Mouse (Mus musculus) adrenal gland, postnatal 4 days (tissue): ENCODE results near the gene Tkt. TPM values are rescaled to one million over a fixed set of nuclear protein-coding genes. Genes with fewer than 3 reads are reported as not detected.
"Not testable (repeated sequence)": the region's sequence is repeated elsewhere in the genome, so short reads cannot be mapped to it uniquely, and the experiment has no call there.

ENCODE experiments used
- DNase-seq, 2 experiments: peaks; one replicate each; pipeline ENCODE4 v3.0.0; 2021 to 2022; ENCODE audit warnings: low spot score in 2 of 2, mixed read lengths in 2 of 2
- total RNA-seq, 2 experiments: library from RNA; stranded (reverse); gene quantifications; 2 replicates each; pipeline ENCODE4 v1.2.3; 2021

Gene Tkt
- total RNA-seq, 2 experiments from 2014 or later: 399 to 408 TPM

DNA sequence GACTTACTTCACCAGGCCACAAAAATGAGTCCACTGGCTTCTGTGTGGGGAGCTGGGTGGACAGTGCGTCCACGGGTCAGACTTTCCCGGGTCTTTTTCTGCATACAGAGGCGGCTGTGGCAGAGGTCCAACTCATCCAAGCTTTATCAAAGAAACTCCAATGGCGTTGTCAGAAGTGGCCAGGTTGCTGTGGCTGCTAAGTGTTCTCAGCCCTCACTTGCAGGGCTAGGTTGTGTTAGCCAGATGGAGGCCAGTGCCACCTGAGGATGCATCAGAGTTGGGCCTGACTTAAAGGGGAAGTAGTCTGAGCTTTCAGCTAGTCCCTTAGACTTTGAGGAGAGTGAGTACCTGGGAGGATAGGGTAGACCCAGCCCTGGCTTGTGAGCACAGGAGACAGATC lies 3.4 kb downstream of the Tkt start:
- DNase-seq: no peak

DNA sequence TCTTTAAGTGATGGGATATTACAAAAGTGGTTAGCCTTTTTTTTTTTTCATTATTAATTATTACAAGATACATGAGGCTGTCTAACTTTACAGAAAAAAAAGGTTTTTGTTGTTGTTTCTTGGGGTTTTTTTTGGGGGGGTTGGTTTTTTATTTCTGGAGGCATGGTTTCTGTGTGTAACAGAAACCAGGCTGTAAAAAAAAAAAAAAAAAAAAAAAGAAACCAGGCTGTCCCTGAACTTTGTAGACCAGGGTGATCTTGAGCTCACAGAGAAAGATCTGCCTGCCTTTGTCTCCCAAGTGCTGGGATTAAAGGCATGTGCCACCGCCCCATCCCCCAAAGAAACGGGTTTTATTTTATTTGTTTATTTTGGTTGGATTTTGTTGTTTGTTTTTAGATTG lies 3.8 kb downstream of the Tkt start:
- DNase-seq: no peak

- DNase-seq: no peak
These were observed 5.0 kb downstream of the Tkt start for GRCm38 (mm10) chr14:30553185-30553584.

GRCm38 (mm10) chr14:30556651-30557050 lies 8.5 kb downstream of the Tkt start:
- no peak for DNase-seq

- DNase-seq: no peak
These were observed 9.6 kb downstream of the Tkt start for GRCm38 (mm10) chr14:30557730-30558129.

- DNase-seq: no peak
These were observed 11.2 kb downstream of the Tkt start for GRCm38 (mm10) chr14:30559321-30559850.

DNA sequence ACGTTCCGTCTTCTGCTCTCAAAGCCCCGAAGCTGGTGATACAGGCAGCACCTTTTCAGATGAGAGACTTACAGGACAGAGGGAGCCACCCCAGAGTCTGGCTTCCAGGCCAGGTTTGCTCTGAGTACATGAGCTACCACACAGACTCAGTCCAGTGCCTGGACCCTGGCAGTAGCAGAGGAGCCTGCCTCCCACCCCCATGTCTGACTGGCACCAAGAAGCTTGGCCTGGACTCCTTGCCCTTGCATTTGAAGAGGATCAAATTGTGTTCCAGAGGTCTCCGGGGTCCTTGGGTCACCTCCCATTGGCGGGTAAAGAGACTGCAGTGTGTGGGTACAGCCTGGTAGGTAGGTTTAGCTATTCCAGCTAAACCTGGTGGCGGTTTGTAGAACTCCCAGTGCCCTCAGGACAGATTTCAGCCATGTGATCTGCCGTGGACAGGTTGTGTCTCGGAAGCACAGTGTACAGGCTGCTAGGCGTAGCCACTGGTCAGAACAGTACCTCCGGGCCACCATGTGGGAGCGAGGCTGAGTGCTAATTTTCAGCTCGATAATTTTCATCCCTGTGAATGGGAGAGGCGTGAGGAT lies 12.7 kb downstream of the Tkt start:
- no peak for DNase-seq

GRCm38 (mm10) chr14:30561470-30562187 lies 13.5 kb downstream of the Tkt start:
- no peak for DNase-seq

- no peak for DNase-seq
These were observed 14.2 kb downstream of the Tkt start for GRCm38 (mm10) chr14:30562343-30562742.

DNA sequence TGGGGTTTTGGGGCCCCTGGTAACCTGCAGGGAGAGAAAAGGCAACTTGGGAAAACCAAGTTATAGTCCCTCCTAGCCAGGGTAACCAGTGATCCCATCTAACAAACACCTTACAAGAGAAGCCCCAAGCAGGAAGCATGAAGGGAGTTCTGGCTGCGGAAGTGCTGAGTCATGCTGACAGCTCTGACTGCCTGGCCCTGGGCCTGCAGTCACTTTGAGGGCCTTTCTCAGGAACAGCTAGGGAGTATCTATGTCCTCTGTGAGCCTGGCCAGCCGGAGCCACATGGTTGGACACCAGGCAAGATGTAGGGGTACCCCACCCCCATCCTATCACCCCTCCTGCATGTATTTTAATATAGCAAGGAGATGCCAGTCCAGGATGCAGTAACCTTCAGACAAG lies 16.3 kb downstream of the Tkt start:
- DNase-seq: no peak

DNA sequence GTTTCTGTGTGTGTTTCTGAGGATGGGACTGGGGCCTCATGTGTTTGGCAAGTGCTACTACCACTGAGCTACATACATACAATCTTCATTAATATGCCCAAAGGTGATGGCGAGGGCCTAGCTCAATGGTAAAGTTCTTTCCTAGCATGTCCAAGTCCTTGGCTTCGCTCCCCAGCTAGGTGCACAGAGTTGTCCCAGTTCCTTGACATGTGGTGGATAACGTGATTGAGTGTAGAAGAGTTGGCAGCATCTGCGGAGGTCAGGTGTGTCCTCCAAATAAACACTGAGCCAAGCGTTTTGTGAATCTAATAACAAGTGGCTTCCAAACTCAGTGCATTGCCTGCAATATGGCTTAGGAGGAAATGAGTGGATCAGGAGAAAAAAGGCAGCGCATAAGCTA lies 18.2 kb downstream of the Tkt start:
- no peak for DNase-seq

- no peak for DNase-seq
These were observed 19.9 kb downstream of the Tkt start for GRCm38 (mm10) chr14:30568016-30568415.

DNA sequence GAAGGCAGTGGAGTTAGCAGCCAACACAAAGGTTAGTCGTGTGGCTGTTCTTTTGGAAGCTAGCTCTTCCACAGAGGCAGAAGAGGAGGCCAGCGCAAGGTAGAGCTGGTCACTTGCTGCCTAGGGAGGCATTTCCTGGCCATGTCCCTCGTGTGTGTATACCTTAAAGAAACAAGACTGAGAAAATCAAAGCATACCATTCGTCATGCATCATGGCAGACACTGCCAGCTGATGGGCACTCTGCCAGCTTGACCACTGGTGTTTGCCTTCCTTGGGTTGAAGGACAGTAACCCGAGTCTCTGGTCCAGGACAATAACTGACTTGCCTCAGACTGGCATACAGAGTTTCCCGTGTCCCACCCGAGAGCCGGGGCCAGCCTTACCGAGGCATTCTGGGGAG lies 22.1 kb downstream of the Tkt start:
- DNase-seq: no peak

DNA sequence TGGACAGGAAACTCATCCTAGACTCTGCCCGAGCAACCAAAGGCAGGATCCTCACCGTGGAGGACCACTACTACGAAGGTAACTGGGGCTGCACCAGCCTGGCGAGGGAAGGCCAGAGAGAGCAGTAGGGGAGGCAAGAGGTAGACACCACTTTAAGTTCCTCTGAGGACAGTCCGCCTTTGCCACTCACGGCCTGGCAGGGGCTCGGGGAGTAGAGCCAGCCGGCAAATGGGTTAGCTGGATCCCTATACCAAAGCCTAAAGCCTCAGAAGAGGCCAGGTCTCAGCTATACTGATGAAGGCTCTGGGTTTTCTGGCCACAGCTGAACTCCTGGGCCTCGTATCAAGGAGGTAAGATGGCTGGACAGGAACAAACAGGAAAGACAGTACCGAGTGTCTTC lies 24.1 kb downstream of the Tkt start:
- DNase-seq: no peak

DNA sequence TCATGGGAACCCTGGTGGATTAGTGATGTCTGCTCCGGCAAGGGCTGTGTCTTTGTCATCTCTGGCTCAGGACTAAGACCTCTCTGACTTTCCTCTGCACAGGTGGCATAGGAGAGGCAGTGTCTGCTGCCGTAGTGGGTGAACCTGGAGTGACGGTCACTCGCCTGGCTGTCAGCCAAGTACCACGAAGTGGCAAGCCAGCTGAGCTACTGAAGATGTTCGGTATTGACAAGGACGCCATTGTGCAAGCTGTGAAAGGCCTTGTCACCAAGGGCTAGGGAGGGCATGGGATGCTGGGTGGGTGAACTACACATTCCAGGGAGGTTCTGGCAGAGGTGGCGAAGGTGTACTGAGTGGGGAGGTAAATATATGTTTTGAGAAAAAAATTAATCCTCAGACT lies 25.1 kb downstream of the Tkt start:
- no peak for DNase-seq

DNA sequence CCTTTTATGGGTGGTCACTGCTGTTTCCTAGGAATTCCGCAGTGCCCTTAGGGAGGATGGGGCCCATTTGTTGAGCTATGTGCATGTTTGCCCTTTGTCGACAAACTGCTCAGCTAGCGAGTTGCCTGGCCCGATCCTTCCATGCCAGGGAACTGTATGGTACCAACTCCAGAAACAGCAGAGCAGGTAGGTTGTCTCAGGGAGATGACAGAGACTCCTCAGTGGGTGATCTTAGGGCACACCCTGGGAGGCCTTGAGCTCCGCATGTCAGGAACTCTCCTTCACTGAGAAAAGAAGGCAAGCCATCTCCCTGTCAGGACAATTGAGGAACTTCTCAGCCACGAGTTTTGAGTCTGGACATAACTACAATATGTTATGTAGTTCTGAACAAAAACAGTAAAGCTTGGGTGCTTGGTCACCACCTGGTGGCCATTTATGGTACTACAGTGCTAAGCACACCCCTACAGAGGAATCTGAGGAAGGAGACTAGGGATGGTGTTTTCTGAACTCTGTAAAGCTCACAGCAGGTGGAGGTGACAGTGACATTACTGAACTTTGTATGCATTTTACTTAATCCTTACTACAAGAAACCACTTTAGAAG lies 25.9 kb downstream of the Tkt start:
- DNase-seq: peak in 1 of 2 experiments; percentile 63

GRCm38 (mm10) chr14:30575791-30576190 lies 27.6 kb downstream of the Tkt start:
- DNase-seq: no peak

DNA sequence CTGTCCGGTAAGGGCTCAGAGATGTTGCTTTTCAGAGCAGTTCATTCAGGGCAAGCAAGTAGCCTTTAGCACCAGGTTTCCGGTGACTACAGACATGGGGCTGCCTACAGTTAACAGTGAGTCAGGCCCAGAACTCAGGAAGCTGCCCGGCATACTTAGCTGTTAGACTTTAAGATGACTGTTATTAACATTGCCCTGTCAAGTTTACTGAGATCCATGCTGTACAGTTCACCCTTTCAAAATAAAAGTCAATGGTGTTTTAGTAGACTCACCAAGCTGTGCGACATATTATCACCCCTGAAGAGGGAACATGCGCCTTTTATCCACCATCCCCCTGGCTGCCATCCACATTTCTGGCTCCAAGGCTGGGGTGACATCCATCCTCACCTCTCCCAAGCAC lies 28.1 kb downstream of the Tkt start:
- DNase-seq: no peak

GRCm38 (mm10) chr14:30577303-30578062 lies 29.3 kb downstream of the Tkt start:
- not testable (repeated sequence) for DNase-seq

DNA sequence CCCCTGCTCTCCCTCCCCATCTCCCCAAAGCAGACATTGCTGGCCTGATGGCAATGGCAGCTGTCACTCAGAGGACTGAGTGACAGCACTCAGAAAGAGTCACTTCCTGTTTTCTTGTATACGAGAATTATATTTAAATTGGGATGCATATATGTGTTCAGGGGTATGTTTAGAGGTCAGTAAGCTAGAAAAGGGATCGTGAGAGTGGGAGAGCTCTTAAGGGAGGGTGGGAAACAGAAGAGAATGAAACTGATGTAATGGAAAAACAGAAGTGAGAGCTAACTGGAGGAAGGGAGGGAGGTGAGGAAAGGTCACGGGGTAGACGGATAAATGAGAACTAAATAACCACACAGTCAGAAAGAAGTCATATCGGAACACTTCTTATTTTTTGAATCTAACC lies 31.0 kb downstream of the Tkt start:
- no peak for DNase-seq

DNA sequence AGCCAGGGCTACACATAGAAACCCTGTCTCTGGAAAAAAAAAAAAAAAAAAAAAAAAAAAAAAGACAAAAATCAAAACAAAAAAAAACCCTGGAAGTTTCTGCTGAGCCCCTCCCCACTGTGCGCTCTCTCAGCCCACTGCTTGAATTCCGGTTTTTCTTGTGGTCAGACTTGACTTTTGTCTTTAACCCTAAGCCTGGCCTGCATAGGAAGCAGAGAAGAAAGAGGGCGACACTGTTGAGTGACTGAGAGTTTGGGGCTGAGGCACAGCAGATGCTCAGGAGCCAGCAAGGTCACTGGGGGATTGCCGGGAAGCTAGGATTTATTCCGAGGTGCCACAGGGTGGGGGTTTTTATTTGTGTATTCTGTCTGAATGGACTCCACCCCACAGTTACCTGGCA lies 31.7 kb downstream of the Tkt start:
- no peak for DNase-seq

GRCm38 (mm10) chr14:30581238-30581637 lies 33.1 kb downstream of the Tkt start:
- no peak for DNase-seq
